Comparison of ENCODE assay signal across 15 mouse cellular contexts in genomic region chr11:106688375-106688774, GRCm38 (mm10).
A peak's percentile ranks its signal among the peaks of the same experiment; 100 is the strongest.
DNase-seq lines count a peak whose midpoint lies in the region; ATAC-seq lines count a peak whose summit lies in the region.
"Had no signal": no experiment of that assay in that cellular context is flagged by ENCODE, and none has a peak within 500 bp of the region (broad histone marks: within the 10 kb centered on the region; RNA-seq: fewer than 3 reads in every experiment).

No protein-coding gene starts in this region.

- peak; percentile 83 for ATAC-seq in granulocyte monocyte progenitor cell, adult 5-6 weeks (replicated peaks; ENCODE audit: poor library complexity, severe bottlenecking)
- ATAC-seq: forebrain, embryonic 16.5 days; hindbrain, embryonic 16.5 days had no signal

- DNase-seq in 416B (ENCODE audit: low read depth) = peak; percentile 93
- DNase-seq in CD4-positive, CD25-positive, alpha-beta regulatory T cell, adult 2 months (ENCODE audit: low read depth, low spot score) = peak; percentile 70
- peak; percentile 62 to 74 for DNase-seq in natural killer cell, adult 2 months (ENCODE audit: low spot score in 2 of 2)
- DNase-seq in kidney, postnatal 14 days = no peak
- DNase-seq in adrenal gland, adult 2 months = no peak
- DNase-seq in B cell, adult 2 months = no peak
- DNase-seq: cerebellum, adult 9-11 months; embryo, embryonic 11 days; heart, postnatal 4 days; kidney, adult 11 months; lung, postnatal 4 days; spleen, adult 18-20 months had no signal

Comparison
In these comparisons a context has a peak if more than half of its experiments do, and no peak if none do; other contexts are left out.
1. DNase-seq: peak in 416B (single experiment), CD4-positive, CD25-positive, alpha-beta regulatory T cell, adult 2 months (single experiment) and natural killer cell, adult 2 months (2 of 2); none in kidney, postnatal 14 days (single experiment), adrenal gland, adult 2 months (single experiment) and B cell, adult 2 months (0 of 2).